Mouse (Mus musculus) limb, embryonic 11.5 days (tissue): ENCODE results near the gene Asic3. TPM values are rescaled to one million over a fixed set of nuclear protein-coding genes. Genes with fewer than 3 reads are reported as not detected.

Experiments
- ATAC-seq: fragments of 200-750 bp; cut with Nextera tagmentation; 2 replicates; pipeline ENCODE4 v1.8.0; 2017; ENCODE audit warnings: low read depth; ENCODE audit not compliant: insufficient number of reproducible peaks, low FRiP score, low TSS enrichment
- DNase-seq: peaks from one replicate; pipeline ENCODE4 v3.0.0-alpha.2; 2015; ENCODE audit warnings: low spot score
- H3K27ac ChIP-seq: fragments of 300-500 bp; sonication (generic); replicated peaks from 2 replicates; pipeline ENCODE4 v1.5.1; 2014; ENCODE audit warnings: low read depth, mild to moderate bottlenecking, low read length
- H3K27me3 ChIP-seq: fragments of 300-500 bp; sonication (generic); 2 replicates; pipeline ENCODE4 v1.6.1; 2014; ENCODE audit warnings: mild to moderate bottlenecking, low read length, mixed read lengths; ENCODE audit not compliant: control insufficient read depth, insufficient read depth
- H3K36me3 ChIP-seq: fragments of 300-500 bp; sonication (generic); 2 replicates; pipeline ENCODE4 v1.6.1; 2014; ENCODE audit warnings: mild to moderate bottlenecking, low read length, moderate library complexity, mixed read lengths; ENCODE audit not compliant: control insufficient read depth, insufficient read depth
- H3K4me1 ChIP-seq: fragments of 300-500 bp; sonication (generic); 2 replicates; pipeline ENCODE4 v1.6.1; 2014; ENCODE audit warnings: low read length, mixed read lengths; ENCODE audit not compliant: control insufficient read depth, insufficient read depth
- H3K4me2 ChIP-seq: fragments of 300-500 bp; sonication (generic); 2 replicates; pipeline ENCODE4 v1.6.1; 2014; ENCODE audit warnings: low read depth, mild to moderate bottlenecking, moderate library complexity; ENCODE audit not compliant: severe bottlenecking
- H3K4me3 ChIP-seq: fragments of 300-500 bp; sonication (generic); 2 replicates; pipeline ENCODE4 v1.5.1; 2014; ENCODE audit warnings: low read depth, low read length
- H3K9ac ChIP-seq: fragments of 300-500 bp; sonication (generic); 2 replicates; pipeline ENCODE4 v1.6.1; 2014; ENCODE audit warnings: mild to moderate bottlenecking, low read length
- H3K9me3 ChIP-seq: fragments of 300-500 bp; sonication (generic); 2 replicates; pipeline ENCODE4 v1.6.1; 2016; ENCODE audit warnings: low read length; ENCODE audit not compliant: control insufficient read depth
- WGBS: fragments of 180-500 bp; shearing (Covaris S2); extraction: QIAGEN DNeasy Blood & Tissue Kit; methylation state at CpG from one replicate; pipeline ENCODE4 v1.1.7; 2014; 5-methylcytosine and 5-hydroxymethylcytosine counted together
- polyA plus RNA-seq: library from polyadenylated mRNA; unstranded; fragments of >200 nt; fragmentation: Nextera tagmentation; extraction: Ambion mirVana; gene quantifications from 2 replicates; pipeline ENCODE4 v1.2.1, GENCODE M21; 2014

Gene Asic3
- polyA plus RNA-seq, 1 experiment from 2014 or later = 0.40 TPM

DNA sequence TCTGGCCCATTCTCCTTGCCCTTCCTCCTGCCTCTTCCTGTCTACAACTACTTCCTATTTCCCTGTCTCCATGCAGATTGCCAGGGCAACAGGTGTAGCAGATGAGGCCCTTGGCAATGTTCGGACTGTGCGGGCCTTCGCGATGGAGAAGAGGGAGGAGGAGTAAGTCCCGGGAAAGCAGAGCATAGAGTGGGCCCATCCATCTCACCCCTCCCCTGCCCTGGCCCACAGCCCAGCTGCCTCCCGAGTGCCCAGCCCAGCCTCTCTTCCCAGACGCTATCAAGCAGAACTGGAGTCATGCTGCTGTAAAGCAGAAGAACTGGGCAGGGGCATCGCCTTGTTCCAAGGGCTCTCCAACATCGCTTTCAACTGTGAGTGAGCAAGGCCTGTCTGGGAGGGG is 11.2 kb upstream of the Asic3 start:
- Histone ChIP-seq H3K4me2 (no peak overlapping the region), H3K27ac (no peak overlapping the region), H3K36me3 (peaks cover 4% of the 10 kb centered on the region; the same call in 1 of the 2 replicates), H3K4me3 (no peak overlapping the region), H3K9ac (no peak overlapping the region), H3K9me3 (no peaks in the 10 kb centered on the region), H3K27me3 (no peaks in the 10 kb centered on the region), H3K4me1 (no peaks in the 10 kb centered on the region)
- WGBS = 88% methylated on average over 9 of the region's 9 CpGs
- ATAC-seq = no peak
- DNase-seq = no peak

- WGBS = 88% methylated on average over 6 of the region's 6 CpGs
- Histone ChIP-seq H3K9ac (no peak overlapping the region), H3K36me3 (peaks cover 4% of the 10 kb centered on the region; the same call in 1 of the 2 replicates), H3K9me3 (no peaks in the 10 kb centered on the region), H3K4me1 (no peaks in the 10 kb centered on the region), H3K4me3 (no peak overlapping the region), H3K27me3 (no peaks in the 10 kb centered on the region), H3K27ac (no peak overlapping the region), H3K4me2 (no peak overlapping the region)
- no peak for ATAC-seq
- no peak for DNase-seq
Measured at GRCm38 (mm10) chr5:24404594-24405360, 8.4 kb upstream of the Asic3 start.

GRCm38 (mm10) chr5:24405389-24405876 is 7.8 kb upstream of the Asic3 start:
- Histone ChIP-seq H3K4me2 (no peak overlapping the region), H3K36me3 (peaks cover 4% of the 10 kb centered on the region; the same call in 1 of the 2 replicates), H3K4me3 (no peak overlapping the region), H3K27ac (no peak overlapping the region), H3K4me1 (no peaks in the 10 kb centered on the region), H3K27me3 (no peaks in the 10 kb centered on the region), H3K9ac (no peak overlapping the region), H3K9me3 (no peaks in the 10 kb centered on the region)
- 48% methylated on average over 3 of the region's 3 CpGs for WGBS
- no peak for DNase-seq
- ATAC-seq = no peak

GRCm38 (mm10) chr5:24408651-24409050 is 4.5 kb upstream of the Asic3 start:
- DNase-seq (no peak), ATAC-seq (no peak)
- Histone ChIP-seq H3K9ac (no peak overlapping the region), H3K4me1 (peaks cover 3% of the 10 kb centered on the region; the same call in 1 of the 2 replicates), H3K27me3 (no peaks in the 10 kb centered on the region), H3K4me2 (no peak overlapping the region), H3K27ac (no peak overlapping the region), H3K36me3 (peaks cover 3% of the 10 kb centered on the region; the same call in 1 of the 2 replicates), H3K9me3 (no peaks in the 10 kb centered on the region), H3K4me3 (no peak overlapping the region)
- WGBS = 95% methylated on average over 13 of the region's 13 CpGs

DNA sequence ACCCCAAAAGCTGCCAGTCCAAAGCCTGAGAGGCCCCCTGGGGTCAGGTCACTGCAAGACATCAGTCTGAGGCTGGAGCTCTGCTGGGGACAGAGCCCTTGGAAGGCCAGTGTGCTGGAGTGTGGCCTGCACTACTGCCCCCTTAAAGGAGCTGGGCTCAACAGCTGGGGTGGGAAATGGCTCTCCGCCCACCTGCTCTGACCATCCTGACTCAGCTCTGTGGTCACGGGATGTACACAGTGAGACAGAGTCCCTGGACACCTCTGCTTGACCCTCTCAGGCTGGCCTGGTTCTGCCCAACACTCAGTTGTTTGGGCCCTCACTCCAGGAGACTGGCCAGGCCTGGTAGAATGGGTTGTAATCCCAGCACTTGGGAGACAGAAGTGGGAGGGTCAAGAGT is 3.7 kb upstream of the Asic3 start:
- H3K27ac ChIP-seq = no peak overlapping the region
- H3K9me3 ChIP-seq = no peaks in the 10 kb centered on the region
- DNase-seq (no peak), ATAC-seq (no peak)
- H3K27me3 ChIP-seq = no peaks in the 10 kb centered on the region
- H3K4me1 ChIP-seq = peaks cover 6% of the 10 kb centered on the region; the same call in 1 of the 2 replicates
- H3K9ac ChIP-seq = no peak overlapping the region
- H3K4me2 ChIP-seq = no peak overlapping the region
- peaks cover 3% of the 10 kb centered on the region; the same call in 1 of the 2 replicates for H3K36me3 ChIP-seq
- H3K4me3 ChIP-seq = no peak overlapping the region
- 83% methylated on average over 2 of the region's 2 CpGs for WGBS

- 89% methylated on average over 2 of the region's 2 CpGs for WGBS
- no peak overlapping the region for H3K9ac ChIP-seq
- H3K4me3 ChIP-seq = no peak overlapping the region
- no peaks in the 10 kb centered on the region for H3K36me3 ChIP-seq
- DNase-seq = no peak
- H3K4me1 ChIP-seq = peaks cover 6% of the 10 kb centered on the region; the same call in 1 of the 2 replicates
- no peak for ATAC-seq
- no peak overlapping the region for H3K4me2 ChIP-seq
- no peak overlapping the region for H3K27ac ChIP-seq
- H3K27me3 ChIP-seq = no peaks in the 10 kb centered on the region; the same call in 1 of the 2 replicates
- H3K9me3 ChIP-seq = no peaks in the 10 kb centered on the region
Measured at GRCm38 (mm10) chr5:24412063-24412462, 1.1 kb upstream of the Asic3 start.

GRCm38 (mm10) chr5:24413938-24414337 is 746 bp downstream of the Asic3 start:
- 84% methylated on average over 13 of the region's 13 CpGs for WGBS
- DNase-seq = no peak
- no peak overlapping the region for H3K27ac ChIP-seq
- H3K9me3 ChIP-seq = no peaks in the 10 kb centered on the region
- no peak overlapping the region for H3K9ac ChIP-seq
- no peak overlapping the region for H3K4me3 ChIP-seq
- H3K4me2 ChIP-seq = no peak overlapping the region
- H3K27me3 ChIP-seq = no peaks in the 10 kb centered on the region; the same call in 1 of the 2 replicates
- no peaks in the 10 kb centered on the region for H3K36me3 ChIP-seq
- H3K4me1 ChIP-seq = peaks cover 6% of the 10 kb centered on the region; the same call in 1 of the 2 replicates
- no peak for ATAC-seq

DNA sequence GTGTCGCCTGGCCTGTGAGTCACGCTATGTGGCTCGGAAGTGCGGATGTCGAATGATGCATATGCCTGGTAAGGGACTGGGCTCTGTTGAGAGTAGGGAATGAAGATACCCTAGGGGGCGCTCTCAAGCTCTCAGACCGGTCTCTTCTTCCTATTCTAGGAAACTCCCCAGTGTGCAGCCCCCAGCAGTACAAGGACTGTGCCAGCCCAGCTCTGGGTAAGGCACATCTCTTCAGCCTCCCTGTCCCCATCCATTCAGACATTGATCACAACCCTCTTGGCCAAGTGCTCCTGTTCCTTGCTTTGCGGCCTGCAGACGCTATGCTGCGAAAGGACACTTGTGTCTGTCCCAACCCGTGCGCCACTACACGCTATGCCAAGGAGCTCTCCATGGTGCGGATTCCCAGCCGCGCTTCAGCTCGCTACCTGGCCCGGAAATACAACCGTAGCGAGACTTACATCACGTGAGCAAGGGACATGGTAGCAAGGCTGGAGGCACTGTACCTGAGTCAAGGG is 3.1 kb downstream of the Asic3 start:
- 2% methylated on average over 21 of the region's 21 CpGs for WGBS
- no peak overlapping the region for H3K4me2 ChIP-seq
- peak; percentile 44; the same call in 1 of the 2 replicates for ATAC-seq

More for the DNA sequence above, 3.1 kb downstream of the Asic3 start:
- no peaks in the 10 kb centered on the region; the same call in 1 of the 2 replicates for H3K27me3 ChIP-seq
- peaks cover 6% of the 10 kb centered on the region; the same call in 1 of the 2 replicates for H3K4me1 ChIP-seq
- peak; percentile 75 for DNase-seq
- H3K9me3 ChIP-seq = no peaks in the 10 kb centered on the region
- H3K9ac ChIP-seq = no peak overlapping the region
- H3K36me3 ChIP-seq = peaks cover 4% of the 10 kb centered on the region; the same call in 1 of the 2 replicates
- H3K4me3 ChIP-seq = no peak overlapping the region
- H3K27ac ChIP-seq = 0 out of 2 replicates have a peak overlapping the region, but pooled peaks have one; percentile 0
